Mouse (Mus musculus): ENCODE measurements around the gene Lrig3. TPM values are rescaled to one million over a fixed set of nuclear protein-coding genes. Genes with fewer than 3 reads are reported as not detected.

Lrig3 gene
- polyA plus RNA-seq, 1 experiment: 1.4 TPM

DNA sequence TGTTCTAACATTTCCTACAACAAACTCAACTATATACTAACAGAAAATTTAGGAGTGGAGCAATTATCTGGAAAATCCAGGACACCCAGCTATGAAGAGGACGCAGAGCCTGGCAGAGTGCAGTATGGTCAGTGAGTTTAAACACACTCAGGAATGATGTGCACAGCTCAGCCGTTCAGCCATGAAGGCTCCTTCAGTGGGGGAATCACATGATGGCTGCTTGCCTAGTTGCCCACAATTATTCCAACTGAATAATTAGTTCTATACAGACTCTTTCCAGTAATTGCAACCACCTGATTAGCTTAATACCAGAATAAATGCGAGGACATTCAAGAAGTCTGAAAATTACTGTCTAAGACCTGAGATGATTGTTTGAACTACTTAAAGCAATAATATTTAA, 31.9 kb upstream of the Lrig3 start:
- H3K4me3 ChIP-seq (ENCODE audit: extremely low read depth, insufficient read depth, insufficient read length): no peak overlapping the region
- TF ChIP-seq CTCF (IDR thresholded peaks at IDR 0.05; ENCODE audit: extremely low read depth, insufficient read depth, insufficient read length, insufficient replicate concordance) (no peak), POLR2A (IDR thresholded peaks at IDR 0.05; ENCODE audit: low read depth, low read length) (no peak)
- H3K36me3 ChIP-seq (ENCODE audit: control insufficient read depth, insufficient read depth, low read length): no peaks in the 10 kb centered on the region
- DNase-seq (ENCODE audit: low read depth in 1 of 2, low spot score in 2 of 2): no peak
- no peak overlapping the region for H3K27ac ChIP-seq (ENCODE audit: insufficient read depth, low read length)
- no peaks in the 10 kb centered on the region for H3K27me3 ChIP-seq (ENCODE audit: control insufficient read depth, insufficient read depth, low read length)
- H3K4me1 ChIP-seq (ENCODE audit: control insufficient read depth, insufficient read depth, insufficient read length): no peaks in the 10 kb centered on the region
- WGBS: 87% methylated on average over 3 of the region's 3 CpGs

DNA sequence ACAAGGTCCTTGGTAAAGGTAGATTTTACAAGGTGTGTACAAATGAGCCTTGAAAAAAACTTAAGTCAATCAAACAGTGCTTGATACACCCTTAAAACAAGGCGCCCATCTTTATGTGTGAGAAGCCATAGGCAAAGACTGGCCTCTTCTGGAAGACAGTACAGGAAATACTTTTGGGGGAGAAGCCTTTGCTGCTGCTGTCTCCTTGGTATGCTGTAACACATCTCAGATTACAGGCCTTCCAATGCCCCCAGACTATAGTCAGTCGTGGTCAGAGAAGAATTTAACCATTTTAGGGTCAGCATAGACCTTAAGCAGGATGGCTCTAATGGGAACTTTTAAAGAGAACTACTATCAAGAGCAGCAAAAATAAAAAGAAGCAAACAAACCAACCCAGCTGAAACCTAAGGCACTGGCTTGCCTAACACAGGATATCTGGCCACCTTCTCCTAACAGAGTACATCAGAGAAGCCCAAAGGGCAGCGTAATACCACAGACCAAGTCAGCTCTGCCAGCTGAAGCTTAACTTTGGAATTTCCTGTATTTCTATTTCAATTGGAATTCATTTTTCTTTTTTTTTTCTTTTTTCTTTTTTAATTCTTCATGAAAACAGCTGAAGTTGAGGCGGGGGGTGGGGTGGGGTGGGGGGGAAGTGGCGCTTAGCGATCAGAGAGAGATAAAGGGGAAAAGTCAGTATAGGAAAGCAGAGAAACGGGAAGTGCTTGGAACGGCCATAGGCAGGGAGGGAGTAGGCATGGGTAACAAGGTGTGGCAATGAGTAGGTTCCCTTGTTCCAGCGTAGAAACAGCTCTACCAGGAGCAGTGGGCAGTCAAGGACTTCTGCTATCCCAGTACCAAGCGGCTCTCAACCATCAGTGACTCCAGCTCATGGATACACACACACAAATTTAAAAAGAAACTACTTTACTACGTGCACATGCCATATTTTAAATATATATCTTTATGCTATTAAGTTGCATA, 28.2 kb upstream of the Lrig3 start:
- H3K36me3 ChIP-seq (ENCODE audit: control insufficient read depth, insufficient read depth, low read length): no peaks in the 10 kb centered on the region
- WGBS: 35% methylated on average over 11 of the region's 11 CpGs
- H3K4me3 ChIP-seq (ENCODE audit: extremely low read depth, insufficient read depth, insufficient read length): no peak overlapping the region
- DNase-seq (ENCODE audit: low read depth in 1 of 2, low spot score in 2 of 2): no peak
- no peaks in the 10 kb centered on the region for H3K4me1 ChIP-seq (ENCODE audit: control insufficient read depth, insufficient read depth, insufficient read length)
- TF ChIP-seq POLR2A (IDR thresholded peaks at IDR 0.05; ENCODE audit: low read depth, low read length) (no peak), CTCF (IDR thresholded peaks at IDR 0.05; ENCODE audit: extremely low read depth, insufficient read depth, insufficient read length, insufficient replicate concordance) (no peak)
- no peaks in the 10 kb centered on the region for H3K27me3 ChIP-seq (ENCODE audit: control insufficient read depth, insufficient read depth, low read length)
- no peak overlapping the region for H3K27ac ChIP-seq (ENCODE audit: insufficient read depth, low read length)

DNA sequence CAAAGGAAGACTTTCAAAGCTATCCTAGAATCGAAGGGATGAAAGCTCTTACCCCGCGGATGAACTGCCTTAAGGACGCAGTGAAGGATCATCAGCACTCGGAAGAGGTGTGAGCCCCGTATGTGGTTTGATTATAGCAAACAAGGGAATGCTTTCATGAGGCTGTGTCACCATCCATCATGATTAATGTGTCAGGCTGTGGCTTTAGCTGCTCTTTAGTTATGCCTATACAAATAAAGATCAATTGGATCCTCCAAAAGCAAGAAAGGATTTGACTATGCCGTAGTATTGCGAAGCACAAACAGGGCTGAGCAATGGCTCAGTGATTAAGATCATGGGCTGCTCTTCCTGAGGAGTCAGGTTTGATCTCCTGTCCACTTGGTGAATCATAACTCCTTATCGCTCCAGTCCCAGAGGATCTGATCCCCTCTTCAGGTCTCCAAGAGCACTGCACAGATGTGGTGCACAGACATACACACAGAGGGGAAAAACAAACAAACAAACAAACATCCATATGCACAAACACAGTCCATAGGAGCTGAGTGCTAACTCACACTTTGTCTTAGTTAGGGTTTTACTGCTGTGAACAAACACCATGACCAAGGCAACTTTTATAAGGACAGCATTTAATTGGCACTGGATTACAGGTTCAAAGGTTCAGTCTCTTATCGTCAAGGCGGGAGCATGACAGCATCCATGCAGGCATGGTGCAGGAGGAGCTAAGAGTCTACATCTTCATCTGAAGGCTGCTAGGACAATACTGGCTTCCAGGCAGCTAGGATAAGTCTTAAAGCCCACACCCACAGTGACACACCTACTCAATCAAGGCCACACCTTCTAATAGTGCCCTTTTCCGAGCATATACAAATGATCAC, 27.2 kb upstream of the Lrig3 start:
- WGBS: 87% methylated on average over 12 of the region's 12 CpGs
- H3K4me3 ChIP-seq (ENCODE audit: extremely low read depth, insufficient read depth, insufficient read length): no peak overlapping the region
- no peak for DNase-seq (ENCODE audit: low read depth in 1 of 2, low spot score in 2 of 2)
- no peak overlapping the region for H3K27ac ChIP-seq (ENCODE audit: insufficient read depth, low read length)
- H3K36me3 ChIP-seq (ENCODE audit: control insufficient read depth, insufficient read depth, low read length): no peaks in the 10 kb centered on the region
- H3K4me1 ChIP-seq (ENCODE audit: control insufficient read depth, insufficient read depth, insufficient read length): no peaks in the 10 kb centered on the region
- H3K27me3 ChIP-seq (ENCODE audit: control insufficient read depth, insufficient read depth, low read length): no peaks in the 10 kb centered on the region
- TF ChIP-seq CTCF (IDR thresholded peaks at IDR 0.05; ENCODE audit: extremely low read depth, insufficient read depth, insufficient read length, insufficient replicate concordance): no peak
- TF ChIP-seq POLR2A (IDR thresholded peaks at IDR 0.05; ENCODE audit: low read depth, low read length): no peak

DNA sequence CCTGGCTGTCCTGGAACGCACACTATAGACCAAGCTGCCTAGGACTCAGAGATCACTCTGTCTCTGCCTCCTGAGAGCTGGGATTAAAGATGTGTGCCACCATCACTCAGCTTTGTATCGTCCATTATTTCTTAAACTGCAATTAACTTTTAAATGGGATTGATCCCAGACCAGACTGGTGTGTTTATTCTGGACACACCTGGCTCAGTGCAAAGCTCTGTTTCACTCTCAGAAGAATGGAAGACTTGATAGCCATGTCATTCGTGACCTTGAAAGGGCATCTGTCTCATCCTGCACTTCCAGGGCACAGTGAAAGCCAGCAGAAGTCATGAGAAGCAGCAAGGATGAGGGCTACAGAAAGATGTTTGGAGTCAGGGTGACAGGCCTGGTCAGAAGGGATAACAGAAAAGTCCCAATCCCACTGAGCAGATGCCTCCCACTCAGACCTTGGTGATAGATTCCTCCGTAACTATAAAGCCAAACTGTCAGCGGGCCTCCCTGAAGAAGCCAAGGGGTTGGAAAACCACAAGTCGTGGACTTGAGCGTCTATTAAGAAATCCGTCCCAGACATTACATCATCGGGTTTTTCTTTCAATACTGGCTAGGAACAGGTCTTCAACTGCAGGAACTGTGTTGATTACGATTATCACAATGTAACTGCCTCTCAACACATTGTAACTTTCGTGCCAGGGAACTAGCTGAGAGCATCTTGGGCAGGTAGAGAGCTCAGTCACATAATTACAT, 25.5 kb upstream of the Lrig3 start:
- 71% methylated on average over 11 of the region's 11 CpGs for WGBS
- H3K36me3 ChIP-seq (ENCODE audit: control insufficient read depth, insufficient read depth, low read length): no peaks in the 10 kb centered on the region
- no peaks in the 10 kb centered on the region for H3K4me1 ChIP-seq (ENCODE audit: control insufficient read depth, insufficient read depth, insufficient read length)
- H3K27ac ChIP-seq (ENCODE audit: insufficient read depth, low read length): no peak overlapping the region
- H3K27me3 ChIP-seq (ENCODE audit: control insufficient read depth, insufficient read depth, low read length): no peaks in the 10 kb centered on the region
- H3K4me3 ChIP-seq (ENCODE audit: extremely low read depth, insufficient read depth, insufficient read length): no peak overlapping the region
- no peak for DNase-seq (ENCODE audit: low read depth in 1 of 2, low spot score in 2 of 2)
- TF ChIP-seq POLR2A (IDR thresholded peaks at IDR 0.05; ENCODE audit: low read depth, low read length) (no peak), CTCF (IDR thresholded peaks at IDR 0.05; ENCODE audit: extremely low read depth, insufficient read depth, insufficient read length, insufficient replicate concordance) (no peak)

DNA sequence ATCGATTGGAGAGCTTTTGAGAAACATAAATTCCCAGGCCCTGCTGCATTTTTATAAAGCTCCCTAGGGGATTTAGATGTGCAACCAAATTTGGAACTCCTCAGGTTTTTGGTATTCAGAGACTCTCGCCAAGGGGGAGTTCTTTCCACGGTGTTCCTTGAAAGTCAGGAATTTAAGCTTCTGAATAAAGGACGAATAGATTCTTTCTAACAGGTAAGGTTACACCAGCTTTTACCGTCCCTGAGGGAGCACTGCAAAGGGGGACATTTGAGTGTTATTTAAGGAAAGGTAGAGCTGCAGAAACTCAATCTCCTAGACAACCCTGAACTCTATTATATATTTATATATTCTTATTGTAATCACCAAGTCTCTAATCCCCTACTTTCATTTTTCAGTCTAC, 22.9 kb upstream of the Lrig3 start:
- TF ChIP-seq POLR2A (IDR thresholded peaks at IDR 0.05; ENCODE audit: low read depth, low read length): no peak
- TF ChIP-seq CTCF (IDR thresholded peaks at IDR 0.05; ENCODE audit: extremely low read depth, insufficient read depth, insufficient read length, insufficient replicate concordance): no peak
- Histone ChIP-seq H3K27me3 (ENCODE audit: control insufficient read depth, insufficient read depth, low read length) (no peaks in the 10 kb centered on the region), H3K27ac (ENCODE audit: insufficient read depth, low read length) (no peak overlapping the region), H3K36me3 (ENCODE audit: control insufficient read depth, insufficient read depth, low read length) (no peaks in the 10 kb centered on the region), H3K4me1 (ENCODE audit: control insufficient read depth, insufficient read depth, insufficient read length) (no peaks in the 10 kb centered on the region), H3K4me3 (ENCODE audit: extremely low read depth, insufficient read depth, insufficient read length) (no peak overlapping the region)
- WGBS: 77% methylated on average over 5 of the region's 5 CpGs
- DNase-seq (ENCODE audit: low read depth in 1 of 2, low spot score in 2 of 2): no peak

DNA sequence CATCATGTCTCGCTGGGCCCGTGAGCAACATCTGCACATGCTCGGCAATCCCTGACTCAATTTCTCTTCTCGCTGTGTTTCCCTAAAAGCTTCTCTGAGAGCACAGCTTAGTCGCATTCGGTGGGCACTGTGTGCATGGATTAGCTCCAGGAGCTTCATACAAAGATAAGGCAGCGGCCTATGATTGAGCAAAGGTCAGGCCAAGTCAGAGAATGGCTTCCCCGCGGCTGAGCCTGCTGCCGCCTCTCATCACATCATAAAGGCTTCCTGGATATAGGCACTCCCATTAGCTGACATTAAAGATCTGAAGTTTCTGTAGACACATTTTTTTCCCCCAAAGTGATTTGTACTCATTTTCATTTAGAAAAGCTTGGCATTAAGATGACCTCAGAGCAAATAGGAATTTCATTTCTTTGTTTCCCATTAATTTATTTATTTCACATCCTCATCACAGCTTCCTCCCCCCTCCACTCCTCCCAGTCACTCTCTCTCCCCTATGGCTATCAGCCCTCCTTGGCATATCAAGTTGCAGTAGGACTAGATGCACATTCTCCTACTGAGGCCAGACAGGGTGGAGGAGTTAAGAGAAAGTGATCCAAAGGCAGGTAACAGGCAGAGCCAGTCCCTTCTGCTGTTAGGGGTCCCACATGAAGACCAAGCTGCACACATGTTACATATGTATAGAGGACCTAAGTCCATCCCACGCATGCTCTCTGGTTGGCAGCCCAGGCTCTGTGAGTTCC, 21.0 kb upstream of the Lrig3 start:
- DNase-seq (ENCODE audit: low read depth in 1 of 2, low spot score in 2 of 2): no peak
- H3K36me3 ChIP-seq (ENCODE audit: control insufficient read depth, insufficient read depth, low read length): no peaks in the 10 kb centered on the region
- no peak overlapping the region for H3K27ac ChIP-seq (ENCODE audit: insufficient read depth, low read length)
- no peaks in the 10 kb centered on the region for H3K4me1 ChIP-seq (ENCODE audit: control insufficient read depth, insufficient read depth, insufficient read length)
- TF ChIP-seq POLR2A (IDR thresholded peaks at IDR 0.05; ENCODE audit: low read depth, low read length): no peak
- TF ChIP-seq CTCF (IDR thresholded peaks at IDR 0.05; ENCODE audit: extremely low read depth, insufficient read depth, insufficient read length, insufficient replicate concordance): no peak
- WGBS: 88% methylated on average over 11 of the region's 11 CpGs
- H3K4me3 ChIP-seq (ENCODE audit: extremely low read depth, insufficient read depth, insufficient read length): no peak overlapping the region
- no peaks in the 10 kb centered on the region for H3K27me3 ChIP-seq (ENCODE audit: control insufficient read depth, insufficient read depth, low read length)

Data from spleen, adult 2 months (tissue).